Mouse (Mus musculus) cerebellum, adult 11 months (tissue): Measurements from ENCODE around the gene Tbc1d25.

Source experiments
- DNase-seq: peaks from one replicate; pipeline ENCODE4 v3.0.0; 2022

Gene Tbc1d25

GRCm38 (mm10) chrX:8175504-8176385, at the start of gene Tbc1d25:
Tbc1d25 (minus strand) TSS chrX:8176181.
- DNase-seq: peak; percentile 84

DNA sequence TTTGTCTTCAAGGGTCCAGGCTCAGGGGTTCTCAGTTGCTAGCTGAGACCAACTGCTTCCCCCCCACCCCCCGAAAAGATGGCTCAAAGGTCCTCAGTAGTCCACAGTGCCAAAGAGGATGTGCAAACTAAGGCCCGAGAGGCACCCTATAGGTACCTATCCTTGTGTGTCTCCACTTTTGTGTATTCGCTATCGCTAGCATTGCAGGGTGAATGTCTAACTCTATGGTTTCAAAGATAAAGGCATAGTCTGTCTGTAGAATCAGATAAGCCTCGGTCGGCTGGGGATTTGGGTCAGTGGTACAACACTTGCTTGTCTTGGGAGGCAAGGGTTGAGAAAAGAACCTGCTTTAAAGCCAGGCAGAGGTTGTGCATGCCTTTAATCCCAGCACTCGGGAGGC, 47.5 kb upstream of the Tbc1d25 start:
- DNase-seq: no peak

DNA sequence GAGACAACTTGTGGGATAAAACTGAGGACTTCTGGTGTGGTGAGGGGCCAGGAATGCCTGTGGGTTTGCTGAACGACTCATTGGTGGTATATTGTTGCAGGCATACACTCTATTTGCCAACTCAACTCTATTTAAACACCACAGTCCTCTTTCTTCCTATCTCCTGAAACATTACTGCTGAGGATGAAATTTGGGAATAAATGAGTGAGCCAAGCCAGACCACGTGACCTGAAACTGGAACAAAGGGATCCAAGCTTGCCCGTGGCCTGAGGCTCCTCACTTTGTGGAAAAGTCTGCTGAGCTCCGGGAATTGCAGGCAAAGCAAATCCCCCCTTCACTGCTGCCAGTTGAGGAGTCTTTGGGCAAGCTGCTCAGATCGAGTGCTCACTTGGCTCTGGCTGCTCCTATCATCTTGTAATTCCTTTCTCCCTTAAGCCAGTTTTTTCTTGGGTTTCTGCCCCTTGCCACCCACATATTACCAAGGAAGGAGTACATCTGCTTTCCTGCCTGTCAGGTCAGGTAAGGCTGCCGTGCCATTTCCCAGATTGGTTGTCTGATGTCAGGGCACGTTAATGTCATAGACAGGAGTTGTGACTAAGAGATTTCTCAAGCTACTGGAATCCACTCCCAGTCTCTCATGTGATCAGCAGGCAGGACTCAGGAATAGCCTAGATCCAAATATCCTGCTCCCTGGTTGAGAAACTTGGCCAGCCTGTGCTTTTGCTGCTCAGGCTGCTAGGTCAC, 46.9 kb upstream of the Tbc1d25 start:
- peak; percentile 28 for DNase-seq

- peak; percentile 43 for DNase-seq
Observed at GRCm38 (mm10) chrX:8222296-8222677, 46.3 kb upstream of the Tbc1d25 start.

DNA sequence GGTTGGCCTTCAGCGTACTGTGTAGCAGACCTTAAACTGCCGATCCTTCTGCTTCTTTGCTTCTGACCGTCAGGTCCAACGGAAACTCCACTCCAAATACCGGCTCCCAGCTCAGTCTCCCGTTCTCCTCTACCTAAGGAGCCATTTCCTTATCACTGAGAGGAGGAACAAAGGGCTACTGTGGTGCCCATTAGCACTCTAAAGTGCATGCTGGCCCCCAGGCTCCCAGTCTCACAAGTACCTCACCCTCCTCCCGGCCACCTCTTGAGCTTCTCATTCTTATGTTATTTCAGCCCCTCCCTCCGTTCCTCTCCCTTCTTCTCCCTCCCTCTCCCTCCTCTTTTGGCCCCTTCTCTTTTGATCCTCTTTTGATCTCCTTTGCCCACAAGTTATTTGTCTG, 43.7 kb upstream of the Tbc1d25 start:
- no peak for DNase-seq

DNA sequence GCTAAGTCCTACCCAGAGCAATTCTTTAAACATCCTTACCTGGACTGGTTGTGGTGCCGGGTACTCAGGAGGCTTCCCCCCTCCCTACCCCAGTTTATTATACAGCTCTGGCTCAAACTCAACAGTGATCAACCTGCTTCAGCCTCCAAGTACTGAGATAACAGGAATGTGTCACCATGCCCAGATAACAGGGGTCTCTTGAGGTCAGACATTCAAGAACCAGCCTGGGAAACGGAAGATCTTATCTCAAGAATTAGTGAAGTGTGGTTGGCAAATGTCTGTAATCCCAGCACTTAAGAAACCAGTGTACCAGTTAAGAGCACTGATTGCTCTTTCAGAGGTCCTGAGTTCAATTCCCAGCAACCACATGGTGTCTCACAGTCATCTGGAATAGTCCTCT, 42.1 kb upstream of the Tbc1d25 start:
- DNase-seq: no peak

- DNase-seq: no peak
Observed at GRCm38 (mm10) chrX:8217383-8217782, 41.4 kb upstream of the Tbc1d25 start.

GRCm38 (mm10) chrX:8211490-8212207, 35.7 kb upstream of the Tbc1d25 start:
- no peak for DNase-seq

GRCm38 (mm10) chrX:8209720-8210119, 33.7 kb upstream of the Tbc1d25 start:
- no peak for DNase-seq

- DNase-seq: no peak
Observed at GRCm38 (mm10) chrX:8207224-8207623, 31.2 kb upstream of the Tbc1d25 start.

DNA sequence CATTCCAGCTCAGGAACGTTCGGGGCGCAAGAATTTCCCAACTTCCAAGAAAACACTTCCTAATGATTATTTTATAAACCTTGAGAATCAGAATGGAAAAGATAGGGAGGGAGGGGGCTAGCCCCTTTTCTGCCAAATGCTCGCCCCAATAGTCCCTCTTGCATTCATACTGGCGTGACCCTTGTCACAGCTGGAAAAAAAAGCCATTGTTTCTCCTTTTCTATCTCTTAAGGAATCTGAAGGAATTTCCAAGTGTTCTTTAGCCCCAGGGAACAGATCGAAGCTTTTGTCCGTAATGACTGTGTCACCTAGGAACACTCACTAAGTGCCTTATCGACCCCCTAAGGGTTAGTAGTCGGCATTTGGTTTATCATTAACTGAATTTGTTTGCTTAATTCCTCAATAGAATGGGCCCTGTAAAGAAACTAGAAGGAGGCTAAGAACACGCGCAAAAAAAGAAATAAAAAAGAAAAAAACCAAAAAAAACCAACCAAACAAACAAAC, 30.8 kb upstream of the Tbc1d25 start:
- DNase-seq: no peak

- peak; percentile 87 for DNase-seq
Observed at GRCm38 (mm10) chrX:8206015-8206693, 30.2 kb upstream of the Tbc1d25 start, which contains the start of gene Porcn. Porcn (minus strand) TSS chrX:8206525.

DNA sequence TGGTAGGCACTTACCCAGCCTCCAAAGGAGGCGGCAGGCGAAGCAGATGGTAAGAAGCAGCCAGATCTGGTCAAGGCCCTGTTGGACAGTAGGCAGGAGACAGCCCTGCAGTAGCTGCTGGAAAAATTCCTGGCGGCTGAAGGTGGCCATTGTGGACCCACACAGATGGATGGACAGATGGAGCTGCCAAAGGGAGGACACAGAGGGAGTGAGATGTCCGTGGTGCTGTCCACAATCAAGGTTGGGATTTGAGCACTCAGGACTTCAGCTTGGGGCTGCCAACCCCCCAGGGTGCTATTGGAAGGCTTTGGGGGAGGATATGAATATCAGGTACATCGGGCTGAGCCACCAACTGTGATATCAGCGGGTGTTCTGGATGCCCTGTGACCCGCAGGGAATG, 29.6 kb upstream of the Tbc1d25 start:
- DNase-seq: peak; percentile 85

- DNase-seq: no peak
Observed at GRCm38 (mm10) chrX:8205088-8205487, 29.1 kb upstream of the Tbc1d25 start.

DNA sequence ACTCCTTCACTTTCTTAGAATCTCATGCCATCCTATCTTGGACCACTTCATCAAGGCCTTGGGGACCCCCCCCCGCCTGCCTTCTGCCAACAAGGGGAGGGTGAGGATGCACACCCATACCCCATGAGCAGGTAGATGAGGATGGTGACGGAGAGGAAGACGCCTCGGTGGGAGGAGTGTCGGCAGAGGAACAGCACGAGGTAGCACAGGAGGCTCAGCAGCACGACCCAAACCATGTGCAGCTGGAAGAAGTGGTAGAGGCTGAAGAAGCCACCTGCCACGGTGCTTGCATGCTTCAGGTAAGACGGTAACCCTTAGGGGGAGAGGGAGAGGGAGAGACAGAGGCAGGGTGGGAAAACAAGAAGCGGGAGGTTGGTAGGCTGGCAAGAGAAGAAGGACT, 28.1 kb upstream of the Tbc1d25 start:
- DNase-seq: no peak

GRCm38 (mm10) chrX:8203105-8203504, 27.1 kb upstream of the Tbc1d25 start:
- no peak for DNase-seq

GRCm38 (mm10) chrX:8193419-8193723, 17.4 kb upstream of the Tbc1d25 start, which contains the start of gene Ebp:
Ebp (minus strand) TSS chrX:8193512.
- no peak for DNase-seq

DNA sequence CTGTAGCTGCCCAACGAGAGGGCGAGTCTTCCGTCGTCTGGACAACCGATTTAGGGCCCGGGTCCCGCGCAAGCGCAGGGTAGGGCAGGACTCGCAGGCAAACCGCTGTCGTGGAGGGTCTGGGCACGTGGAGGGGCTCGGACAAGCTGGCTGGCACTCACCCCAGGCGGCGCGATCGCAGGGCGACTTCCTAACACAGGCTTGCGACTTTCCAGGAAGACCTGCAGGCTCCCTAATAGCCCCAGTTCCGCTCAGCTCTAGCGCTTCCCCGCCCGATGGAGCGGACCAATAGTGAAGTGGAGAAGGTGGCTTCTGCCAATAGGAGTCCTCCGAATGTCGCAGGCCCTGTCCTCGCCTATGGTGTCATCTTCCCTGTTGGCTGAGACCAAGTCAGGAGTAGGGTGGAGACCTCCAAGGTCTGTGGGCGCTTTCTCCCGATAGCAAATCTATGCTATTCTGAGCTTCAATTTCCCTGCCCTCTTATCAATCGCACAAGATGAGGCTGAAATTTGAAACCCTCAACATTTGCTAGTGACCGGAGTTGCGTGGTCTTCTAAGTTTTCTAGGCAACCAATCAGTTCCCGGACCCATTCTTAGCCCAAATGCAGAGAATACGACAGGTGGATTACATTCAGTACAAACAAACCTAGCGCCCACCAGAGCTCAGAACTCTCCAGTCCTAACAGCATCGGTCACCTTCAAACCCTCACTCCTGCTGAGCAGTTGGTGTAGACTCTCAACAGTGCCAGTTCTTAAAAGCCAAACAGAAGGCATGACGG, 16.8 kb upstream of the Tbc1d25 start:
- DNase-seq: peak; percentile 80

DNA sequence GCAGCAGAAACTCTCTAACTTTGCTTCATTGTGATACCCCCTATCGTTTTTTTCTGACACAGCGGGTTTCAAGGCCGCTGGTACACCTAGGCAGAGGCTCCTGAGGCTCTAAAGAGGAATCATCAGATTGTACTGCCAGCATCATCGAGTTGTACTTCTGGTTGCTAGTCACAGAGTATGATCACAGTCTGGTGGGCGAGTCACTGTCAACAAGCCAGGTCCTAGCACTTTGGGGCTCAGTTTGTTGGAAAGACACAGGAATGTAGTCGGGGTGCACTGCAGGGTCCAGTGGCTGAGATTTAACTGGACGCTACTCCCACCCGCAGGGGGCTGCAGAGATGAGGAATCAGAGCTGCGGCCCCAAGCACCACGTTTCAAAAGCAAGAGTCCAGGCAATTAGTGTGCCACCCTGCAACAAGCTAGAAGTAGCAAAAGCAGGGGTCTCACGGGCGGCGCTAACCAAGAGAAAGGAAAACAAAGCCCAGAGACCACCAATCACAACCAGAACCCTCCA, 16.2 kb upstream of the Tbc1d25 start:
- DNase-seq: no peak

DNA sequence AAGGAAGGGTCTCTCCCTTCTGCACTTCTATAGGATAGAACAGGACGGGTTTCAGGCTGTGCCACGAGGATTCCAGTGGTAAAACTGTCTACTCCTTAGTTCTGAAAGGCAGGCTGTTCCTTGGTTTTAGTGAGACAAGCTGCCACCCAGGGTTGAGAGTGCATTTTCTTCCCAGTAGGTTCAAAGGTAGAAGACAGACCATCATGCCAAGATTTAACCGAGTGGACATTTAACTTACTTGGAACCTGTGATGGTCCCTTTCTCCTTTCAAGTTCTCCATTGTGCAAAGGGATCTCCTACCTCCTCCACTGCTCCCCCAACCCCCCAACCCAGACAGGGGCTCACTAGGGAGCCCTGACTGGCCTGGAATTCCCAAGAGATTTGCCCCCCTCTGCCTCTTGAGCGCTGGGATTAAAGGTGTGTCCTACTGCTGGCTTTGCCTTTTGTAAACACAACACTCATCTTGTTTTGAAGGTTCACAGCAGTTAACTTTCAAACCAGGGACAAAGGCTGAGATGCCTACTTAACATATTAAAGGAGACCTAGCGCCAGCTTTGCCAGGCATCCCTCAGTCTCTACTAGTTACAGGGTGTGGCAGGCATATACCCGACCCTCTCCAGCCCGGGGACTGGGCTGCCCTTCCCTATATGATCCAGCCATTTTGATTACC, 7.0 kb upstream of the Tbc1d25 start:
- no peak for DNase-seq

DNA sequence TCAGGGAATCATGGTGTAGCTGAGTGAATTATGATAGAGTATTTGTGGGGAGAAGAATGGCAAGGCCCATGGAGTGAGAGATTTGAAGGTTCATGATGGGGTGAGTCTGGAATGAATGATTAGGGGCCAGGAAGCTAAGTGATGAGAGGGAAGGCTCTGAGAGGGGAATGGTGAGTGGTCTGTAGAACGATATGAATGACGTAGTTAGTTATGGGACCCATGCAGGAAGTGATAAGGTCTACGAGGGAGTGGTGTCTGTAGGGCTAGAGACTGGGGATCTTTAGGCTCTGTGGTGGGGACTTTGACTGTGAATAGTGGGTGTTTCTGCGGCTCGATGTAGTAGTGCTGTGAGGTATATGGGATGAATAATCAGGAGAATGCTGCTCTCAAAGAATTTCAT, 3.7 kb upstream of the Tbc1d25 start:
- no peak for DNase-seq
